Mouse (Mus musculus): ENCODE results near the gene Pepd.
"Not testable (repeated sequence)": the region's sequence is repeated elsewhere in the genome, so short reads cannot be mapped to it uniquely, and the experiment has no call there.

Gene Pepd

DNA sequence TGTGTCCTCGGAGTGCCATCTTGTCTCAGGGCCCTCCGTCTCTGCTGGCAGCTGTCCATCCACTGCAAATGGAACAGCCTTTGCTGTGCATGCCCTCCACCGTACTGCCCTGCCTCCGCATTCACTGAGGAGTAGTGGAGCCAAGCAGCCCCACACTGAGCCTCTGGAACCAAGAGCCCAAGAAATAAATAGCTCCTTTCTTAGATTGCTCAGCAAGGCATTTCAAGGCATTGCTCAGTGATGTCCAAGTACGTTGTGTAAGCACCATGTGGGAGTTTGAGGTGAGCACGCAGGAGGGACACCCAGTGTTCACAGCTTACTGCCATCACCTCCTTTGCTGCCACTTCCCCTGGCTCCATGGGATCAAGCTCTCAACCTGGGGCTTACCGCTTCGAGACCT is 20.5 kb downstream of the Pepd start:
- no peak for DNase-seq (ENCODE audit: low spot score in 2 of 2)

DNA sequence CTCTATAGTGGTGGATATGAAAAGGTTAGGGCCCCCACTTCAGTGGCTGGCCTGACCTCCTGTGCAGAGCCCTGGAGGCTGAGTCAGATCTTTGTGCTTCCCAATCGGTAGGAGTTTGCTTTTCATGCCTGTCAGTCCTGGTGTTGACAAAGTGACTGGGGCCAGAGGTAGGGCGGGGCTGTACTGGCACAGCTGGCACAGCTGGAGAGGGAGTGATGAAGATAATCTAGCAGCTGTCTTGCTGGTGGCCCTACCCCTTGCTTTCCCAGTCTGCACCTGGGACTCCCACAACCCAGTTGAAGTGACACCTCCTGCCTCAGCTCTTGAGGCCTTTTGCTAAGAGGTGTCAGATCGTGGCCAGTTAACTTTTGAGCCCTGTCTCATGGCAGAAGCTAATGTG is 21.0 kb downstream of the Pepd start:
- no peak for DNase-seq (ENCODE audit: low spot score in 2 of 2)

DNA sequence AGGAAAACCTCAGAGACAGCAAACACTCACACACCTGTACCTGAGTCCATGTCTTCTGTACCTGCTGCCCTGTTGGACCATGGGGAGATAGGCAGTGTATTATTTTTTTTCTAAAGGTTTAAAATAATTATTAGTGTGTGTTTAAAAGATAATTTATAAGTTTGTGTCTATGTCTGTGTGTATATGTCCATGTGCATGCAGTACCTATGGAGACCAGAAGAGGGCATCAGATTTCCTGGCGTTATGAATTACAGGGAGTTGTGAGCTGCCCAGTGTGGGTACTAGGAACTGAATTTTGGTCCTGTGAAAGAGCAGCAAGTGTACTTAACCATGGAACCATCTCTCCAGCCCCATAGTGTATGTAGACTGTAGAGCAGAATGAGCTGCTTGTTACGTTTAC is 24.2 kb downstream of the Pepd start:
- DNase-seq (ENCODE audit: low spot score in 2 of 2): no peak

DNA sequence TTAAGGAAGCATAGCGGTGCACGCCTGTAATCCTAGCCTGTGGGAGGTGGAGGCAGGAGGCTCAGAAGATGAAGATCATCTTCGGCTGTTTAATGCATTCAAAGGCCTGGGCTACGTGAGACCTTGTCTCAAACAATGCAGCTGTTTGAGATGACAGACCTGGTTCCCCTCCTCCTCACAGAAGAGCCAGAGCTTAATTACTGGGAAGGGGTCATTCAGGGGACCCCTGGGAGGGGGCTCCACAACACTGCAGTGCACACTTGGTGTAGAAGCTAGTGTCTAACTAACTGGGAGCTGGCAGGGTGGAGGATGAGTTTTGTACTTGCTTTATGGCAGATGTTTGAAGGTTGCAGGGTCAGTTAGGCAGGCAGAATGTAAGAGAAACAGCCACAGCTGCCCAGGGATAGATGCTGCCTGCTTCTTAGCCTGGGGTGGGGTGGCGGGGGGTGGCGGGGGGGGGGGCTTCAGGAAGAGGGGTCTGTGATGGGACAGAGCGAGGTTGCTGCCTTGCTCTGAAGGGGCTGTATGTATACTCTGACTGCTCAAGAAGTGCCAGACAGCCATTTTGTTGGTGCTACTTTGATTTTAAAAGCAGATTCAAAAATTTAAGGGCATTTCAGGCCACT is 26.6 kb downstream of the Pepd start:
- DNase-seq (ENCODE audit: low spot score in 2 of 2): no peak

DNA sequence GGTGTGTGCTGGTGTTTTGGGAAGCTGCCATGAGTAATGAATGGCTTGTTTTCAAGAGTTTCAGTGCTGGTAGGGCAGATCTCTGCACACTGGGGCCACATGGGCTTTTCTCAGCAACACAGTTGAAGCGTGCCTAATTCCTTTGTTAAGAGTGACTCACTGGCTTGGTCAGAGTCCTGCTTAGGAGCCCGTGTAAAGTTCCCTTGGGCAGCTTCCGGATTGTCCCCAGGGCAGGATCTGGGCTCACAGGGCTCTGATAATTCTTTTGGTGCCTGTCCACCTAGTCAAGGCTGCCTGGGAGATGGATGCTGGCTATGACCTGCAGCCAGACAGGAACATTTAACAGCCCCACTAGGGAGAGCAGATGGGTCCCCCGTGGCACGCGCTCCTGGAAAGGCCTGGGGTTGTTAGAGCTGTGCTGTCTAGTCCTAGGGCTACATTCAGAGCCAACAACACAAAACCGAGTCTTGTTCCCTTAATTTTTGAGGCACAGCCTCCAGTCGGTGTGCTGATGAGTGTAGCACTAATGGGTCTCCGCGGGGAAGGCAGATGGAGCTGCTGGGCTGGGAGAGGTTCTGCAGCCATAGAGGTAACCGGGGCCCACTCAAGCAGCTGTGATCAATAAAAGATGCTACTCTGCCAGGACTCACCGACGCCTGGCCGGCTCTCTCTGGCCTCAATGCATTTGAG is 27.2 kb downstream of the Pepd start:
- peak in 1 of 2 experiments; percentile 22 for DNase-seq (ENCODE audit: low spot score in 2 of 2)

DNA sequence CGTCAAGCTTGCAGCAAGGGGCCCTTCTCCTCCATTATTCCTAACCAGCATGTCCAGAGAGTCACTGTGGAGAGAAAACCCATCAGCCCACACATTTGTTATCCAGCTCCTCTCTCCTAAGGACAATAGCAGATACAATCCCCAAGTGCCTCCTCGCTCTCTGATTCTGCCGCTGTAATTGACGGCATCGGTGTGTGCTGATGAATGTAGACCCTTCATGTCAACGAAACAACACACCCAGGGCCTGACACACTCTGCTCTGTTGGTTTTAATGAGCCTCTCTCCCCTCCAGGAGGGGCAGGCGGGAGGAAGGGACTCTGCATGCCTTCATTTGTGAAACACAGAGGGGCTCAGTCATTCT is 27.8 kb downstream of the Pepd start:
- DNase-seq (ENCODE audit: low spot score in 2 of 2): no peak

DNA sequence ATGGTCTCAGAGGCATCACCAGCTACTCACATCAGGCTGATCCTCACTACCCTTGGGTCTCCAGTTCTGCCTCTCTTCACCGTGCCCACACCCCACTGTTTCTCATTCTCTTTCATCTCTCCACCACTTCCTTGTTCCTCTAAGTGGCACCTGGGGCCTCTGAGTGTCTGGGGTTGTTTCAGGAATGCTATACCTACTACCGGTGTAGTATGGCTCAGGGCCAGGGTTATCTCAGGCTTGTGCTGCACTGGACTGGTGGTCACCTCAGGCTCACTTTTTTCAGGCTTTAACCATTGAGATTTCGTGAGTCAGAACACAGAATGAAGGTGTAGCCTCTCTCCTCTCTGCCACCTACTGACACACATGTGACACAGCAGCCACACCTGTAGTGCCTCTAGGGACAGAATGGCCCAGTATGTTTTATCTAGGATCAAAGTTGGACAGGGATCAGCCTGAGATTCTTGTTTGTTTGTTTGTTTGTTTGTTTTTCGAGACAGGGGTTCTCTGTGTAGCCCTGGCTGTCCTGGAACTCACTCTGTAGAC is 31.5 kb downstream of the Pepd start:
- no peak for DNase-seq (ENCODE audit: low spot score in 2 of 2)

DNA sequence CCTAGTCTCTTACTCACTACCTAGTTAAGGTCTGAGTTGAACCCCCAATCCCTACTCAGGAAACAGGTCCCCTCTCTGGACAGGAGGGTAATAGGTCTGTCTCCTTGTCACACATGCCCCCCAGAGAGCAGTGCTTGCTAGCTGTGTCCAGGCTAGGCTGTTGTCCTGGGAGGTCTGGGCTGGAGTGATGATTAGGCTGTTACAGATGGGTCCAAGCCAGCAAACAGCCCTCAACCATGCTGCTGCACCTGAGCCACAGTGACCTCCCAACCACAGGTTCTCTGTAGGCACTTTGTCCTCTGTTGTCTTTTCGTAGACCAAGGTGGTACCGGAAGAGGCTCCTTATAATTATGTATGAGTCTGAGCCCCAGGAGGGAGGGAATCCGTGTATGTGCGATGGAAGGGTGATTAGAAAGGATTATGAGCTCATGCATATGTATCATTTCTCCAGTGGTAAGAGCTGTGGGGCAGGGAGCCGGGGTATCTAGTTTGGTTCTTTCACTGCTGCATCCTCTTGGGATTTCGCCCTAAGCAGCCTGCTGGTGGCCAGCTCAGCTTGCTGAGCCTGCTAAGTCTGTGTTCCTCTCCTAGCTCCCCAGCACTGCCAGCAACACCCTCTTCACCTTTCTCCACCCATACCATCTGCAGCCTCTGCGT is 34.2 kb downstream of the Pepd start:
- no peak for DNase-seq (ENCODE audit: low spot score in 2 of 2)

DNA sequence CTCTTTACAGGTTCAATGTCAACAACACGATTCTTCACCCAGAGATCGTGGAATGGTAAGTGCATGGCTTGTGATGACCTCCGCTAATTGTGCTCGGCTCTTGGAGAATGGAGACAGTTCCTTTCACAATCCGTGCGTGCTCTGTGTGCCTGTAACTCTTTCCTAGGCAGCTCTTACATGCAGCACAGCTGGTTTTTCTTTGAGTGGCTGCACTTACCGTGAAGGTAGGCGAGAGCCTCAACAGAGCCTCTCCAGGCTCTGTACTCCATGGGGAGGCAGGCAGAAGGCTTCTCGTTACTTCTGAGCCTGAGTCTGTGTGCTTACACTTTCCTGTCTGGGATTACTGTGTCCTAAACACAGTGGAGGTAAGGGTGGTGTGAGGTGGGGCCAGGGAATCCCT is 42.4 kb downstream of the Pepd start:
- no peak for DNase-seq (ENCODE audit: low spot score in 2 of 2)

DNA sequence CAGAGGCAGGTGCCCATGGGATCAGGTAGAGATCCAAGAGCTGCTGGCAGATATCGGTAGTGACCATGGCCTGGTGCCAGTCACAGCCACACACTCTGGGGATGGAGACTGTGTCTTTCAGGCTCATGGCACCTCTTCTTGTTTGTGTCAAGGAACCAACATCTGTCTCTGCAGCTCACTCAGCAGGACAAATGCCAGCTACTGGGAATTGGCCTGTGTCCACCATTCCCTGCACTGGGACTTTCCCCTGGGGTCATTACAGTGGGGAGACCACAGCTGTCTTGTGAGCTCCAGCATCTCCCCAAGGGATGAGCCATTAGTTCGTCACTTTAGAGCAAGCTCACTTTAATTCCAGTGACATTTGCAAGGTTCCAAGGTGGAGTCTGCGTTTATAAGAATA is 43.1 kb downstream of the Pepd start:
- DNase-seq (ENCODE audit: low spot score in 2 of 2): no peak

DNA sequence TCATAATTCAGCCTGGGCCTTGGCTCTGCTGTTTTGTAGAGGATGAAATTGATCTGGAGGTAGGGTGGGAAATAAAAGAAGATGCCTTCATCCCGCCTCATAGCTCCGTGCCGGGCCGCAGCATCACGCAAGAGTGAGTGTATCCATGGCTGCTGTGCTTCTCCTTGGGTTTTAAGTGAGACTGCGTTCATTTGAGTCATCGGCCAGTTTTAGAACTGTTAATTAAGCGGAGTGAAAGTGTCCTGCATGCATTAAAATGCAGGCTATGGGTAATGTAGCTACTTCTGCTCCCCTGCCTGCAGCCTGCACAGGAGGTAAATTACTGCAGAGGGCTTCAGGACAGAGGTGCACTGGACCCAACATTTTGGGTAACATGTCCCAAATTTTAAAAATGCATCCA is 45.0 kb downstream of the Pepd start:
- no peak for DNase-seq (ENCODE audit: low spot score in 2 of 2)

DNA sequence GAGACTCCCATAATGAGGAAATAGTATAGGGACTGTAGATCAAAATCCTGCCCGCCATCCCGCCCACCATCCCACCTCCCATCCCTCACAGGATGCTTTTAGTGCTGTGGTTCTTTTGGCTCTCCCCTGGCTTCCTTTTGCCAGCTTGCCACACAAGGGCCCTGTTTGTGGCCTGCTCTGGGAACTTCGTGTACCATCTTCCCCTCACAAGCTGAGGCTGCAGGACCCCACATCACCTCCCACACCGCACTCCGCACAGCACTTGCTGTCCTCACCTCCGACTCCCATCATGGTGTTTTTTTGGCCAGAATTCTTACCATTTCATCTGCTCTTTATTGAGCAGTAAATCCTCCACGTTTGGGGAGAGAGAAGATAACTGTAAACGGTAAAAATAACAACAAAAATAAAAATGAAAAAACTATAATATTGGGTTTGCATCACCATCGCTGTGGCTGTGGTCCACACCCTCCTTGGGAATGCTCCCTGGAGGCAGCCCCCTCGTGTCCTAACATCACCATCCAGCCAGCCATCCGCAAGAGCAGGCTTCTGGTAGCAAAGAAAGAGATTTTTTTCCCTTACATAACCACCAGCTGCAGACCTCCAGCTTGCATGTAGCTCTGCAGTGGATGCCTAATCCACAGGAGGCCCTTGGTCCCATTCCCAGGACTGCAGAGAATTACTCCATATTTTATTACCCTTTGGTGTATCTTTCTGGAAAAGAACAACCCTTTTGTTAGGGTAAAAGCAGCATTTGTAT is 51.9 kb downstream of the Pepd start:
- no peak for DNase-seq (ENCODE audit: low spot score in 2 of 2)

DNA sequence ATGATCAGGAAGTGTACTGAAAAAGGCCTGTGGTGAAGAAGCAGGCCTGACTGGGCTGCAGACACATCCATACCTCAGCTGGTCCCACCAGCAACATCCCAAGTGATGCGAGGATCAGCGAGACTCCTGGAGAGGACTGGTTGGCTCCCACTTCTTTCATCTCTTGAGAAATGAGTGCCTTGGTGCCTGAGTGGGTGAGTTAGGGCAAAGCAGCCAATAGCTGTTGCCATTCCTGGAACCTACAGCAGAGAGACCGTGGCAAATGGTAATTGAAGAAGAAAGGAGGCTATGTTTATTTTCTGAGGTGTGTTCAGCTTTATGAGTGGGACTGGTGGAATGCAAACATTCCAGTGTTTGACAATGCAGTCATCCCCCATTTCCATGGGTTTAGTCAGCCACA is 55.2 kb downstream of the Pepd start:
- DNase-seq (ENCODE audit: low spot score in 2 of 2): no peak

DNA sequence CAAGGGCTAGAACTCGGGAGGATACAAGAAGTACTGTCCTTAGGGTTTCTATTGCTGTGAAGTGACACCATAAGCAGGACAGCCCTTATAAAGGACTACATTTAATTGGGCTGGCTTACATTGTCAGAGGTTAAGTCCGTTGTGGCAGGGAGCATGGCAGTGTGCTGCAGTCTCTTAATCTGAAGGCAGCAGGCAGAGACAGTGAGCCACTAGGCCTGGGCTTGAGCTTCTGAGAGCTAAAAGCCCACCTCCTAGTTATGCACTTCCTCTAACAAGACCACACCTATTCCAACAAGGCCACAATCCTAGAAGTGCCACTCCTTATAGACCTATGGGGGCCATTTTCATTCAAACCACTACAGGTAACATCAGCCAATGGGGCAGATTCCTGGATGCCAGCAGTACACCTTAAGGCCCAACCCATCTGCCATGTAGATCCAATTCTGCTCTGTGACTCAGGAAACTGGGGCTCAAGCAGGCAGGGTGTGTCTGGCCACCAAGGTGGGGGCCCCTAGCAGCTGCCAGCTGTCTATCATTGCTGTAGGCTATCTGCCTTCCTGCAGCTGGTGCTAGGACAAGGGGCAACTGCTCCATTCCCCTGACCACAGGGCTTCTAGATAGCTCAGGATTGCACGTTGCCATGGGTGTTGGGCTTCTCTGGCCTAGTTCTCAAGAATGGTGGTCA is 56.7 kb downstream of the Pepd start:
- no peak for DNase-seq (ENCODE audit: low spot score in 2 of 2)

DNA sequence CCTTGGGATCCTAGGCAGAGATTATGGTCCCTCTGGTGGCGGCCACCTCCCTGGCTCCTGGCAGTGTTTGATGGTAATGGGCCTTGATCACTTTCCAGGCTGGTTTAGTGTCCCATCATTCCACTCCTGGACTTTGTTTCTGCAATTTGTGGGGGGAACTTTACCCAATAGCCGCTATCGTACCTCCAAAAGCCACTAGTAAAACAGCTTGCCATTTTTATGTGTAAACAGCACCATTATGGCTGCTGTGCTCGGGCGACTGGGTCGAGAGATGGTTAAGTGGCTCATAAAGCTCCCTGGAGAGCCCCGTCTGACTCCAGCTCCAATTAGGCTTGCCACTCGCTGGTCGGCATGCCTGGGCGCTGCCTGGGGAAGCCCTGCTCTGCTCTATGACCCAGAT is 59.6 kb downstream of the Pepd start:
- DNase-seq (ENCODE audit: low spot score in 2 of 2): no peak

DNA sequence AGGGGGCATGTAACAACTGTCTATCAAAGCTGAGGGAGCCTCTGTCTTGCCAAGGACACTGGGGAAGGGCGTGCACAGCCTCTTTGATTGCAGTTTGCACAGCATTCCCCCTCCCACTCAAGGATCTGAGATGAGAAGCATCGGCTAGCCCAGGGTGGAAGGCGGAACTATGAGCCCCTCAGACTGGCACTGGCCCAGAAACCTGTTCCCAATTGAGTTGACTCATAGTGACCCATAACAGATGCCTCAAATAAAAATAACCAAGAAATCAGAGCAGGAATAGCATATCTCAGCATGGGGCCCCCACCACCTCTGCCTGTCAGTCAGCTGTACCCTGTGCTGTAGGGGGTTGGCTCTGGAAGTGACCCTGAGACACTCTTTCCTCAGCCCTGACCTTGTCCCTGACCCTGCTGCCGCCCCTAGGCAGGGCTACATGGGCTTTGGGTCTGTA is 60.8 kb downstream of the Pepd start:
- DNase-seq (ENCODE audit: low spot score in 2 of 2): no peak

DNA sequence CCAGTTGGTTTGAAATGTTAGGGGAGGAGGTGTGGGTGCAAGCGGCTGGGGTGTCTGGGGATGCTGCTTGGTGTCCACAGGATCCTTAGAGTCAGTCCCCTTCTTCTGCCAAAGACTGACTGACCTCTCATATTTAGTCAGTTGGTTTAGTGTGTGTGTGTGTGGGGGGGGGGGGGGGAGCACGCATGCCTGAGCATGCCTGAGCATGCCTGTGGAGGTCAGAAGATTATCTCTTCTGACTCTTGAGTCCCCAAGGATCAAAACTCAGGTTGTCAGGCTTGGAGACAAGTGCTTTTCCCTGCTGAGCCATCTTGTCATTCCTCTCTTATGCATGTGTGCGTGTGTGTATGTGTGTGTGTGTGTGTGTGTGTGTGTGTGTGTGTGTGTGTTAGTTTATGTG is 61.7 kb downstream of the Pepd start:
- no peak for DNase-seq (ENCODE audit: low spot score in 2 of 2)

DNA sequence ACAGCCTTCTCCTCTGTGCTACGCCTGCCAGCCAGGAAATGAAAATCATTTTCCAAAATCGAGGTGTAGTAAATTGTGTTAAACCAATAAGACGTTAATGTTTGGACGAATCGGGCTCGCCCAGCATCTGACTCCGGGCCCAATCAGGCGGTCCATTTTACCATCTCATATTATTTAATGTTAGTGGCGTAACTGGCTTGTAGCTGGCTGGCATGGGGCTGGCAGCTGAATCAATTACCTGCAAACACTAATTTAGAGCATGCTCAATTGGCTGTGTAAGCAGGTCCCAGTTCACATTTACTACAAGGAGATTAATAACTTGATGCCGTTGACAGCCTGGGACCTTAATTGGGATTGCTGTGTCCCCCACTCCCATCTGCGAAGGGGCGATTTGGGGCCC is 63.7 kb downstream of the Pepd start:
- no peak for DNase-seq (ENCODE audit: low spot score in 2 of 2)

DNA sequence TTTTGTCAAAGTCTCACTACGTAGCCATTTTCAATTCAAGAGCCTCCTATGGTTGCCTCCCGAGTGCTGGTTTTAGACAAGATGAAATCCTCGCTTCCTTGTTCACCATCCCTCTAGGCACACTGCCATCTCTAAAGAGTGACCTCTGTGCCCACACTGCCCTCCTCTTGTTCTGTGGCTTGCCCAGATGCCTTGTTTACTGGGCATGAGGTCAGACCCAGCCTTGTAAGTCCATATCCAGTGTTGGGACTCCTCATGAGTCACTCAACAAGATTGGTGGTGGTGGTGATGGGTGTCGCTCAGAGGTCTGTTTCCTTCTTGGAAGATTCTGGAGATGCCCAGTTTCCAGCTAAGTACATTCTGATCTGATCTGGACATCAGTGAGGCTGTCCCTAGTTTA is 65.2 kb downstream of the Pepd start:
- no peak for DNase-seq (ENCODE audit: low spot score in 2 of 2)

DNA sequence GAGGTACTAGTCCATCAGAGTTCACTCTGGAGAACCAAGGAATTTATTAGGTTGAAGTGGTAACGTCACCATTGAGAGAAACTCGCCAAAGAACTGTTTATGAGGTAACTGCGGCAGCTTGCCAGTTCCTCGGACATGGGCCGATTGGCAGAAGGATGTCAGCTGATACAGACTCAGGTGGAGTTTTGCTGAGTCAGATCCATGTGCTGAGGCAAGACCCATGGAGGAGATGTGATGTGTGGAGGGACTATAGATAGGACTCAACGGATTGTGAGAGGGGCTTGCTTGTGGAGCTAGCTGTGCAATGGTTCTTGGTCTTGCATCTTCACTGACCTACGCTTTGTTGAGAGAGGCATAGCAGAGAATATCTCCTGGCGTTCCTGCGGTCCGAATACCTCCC is 69.6 kb downstream of the Pepd start:
- no peak for DNase-seq (ENCODE audit: low spot score in 2 of 2)

DNA sequence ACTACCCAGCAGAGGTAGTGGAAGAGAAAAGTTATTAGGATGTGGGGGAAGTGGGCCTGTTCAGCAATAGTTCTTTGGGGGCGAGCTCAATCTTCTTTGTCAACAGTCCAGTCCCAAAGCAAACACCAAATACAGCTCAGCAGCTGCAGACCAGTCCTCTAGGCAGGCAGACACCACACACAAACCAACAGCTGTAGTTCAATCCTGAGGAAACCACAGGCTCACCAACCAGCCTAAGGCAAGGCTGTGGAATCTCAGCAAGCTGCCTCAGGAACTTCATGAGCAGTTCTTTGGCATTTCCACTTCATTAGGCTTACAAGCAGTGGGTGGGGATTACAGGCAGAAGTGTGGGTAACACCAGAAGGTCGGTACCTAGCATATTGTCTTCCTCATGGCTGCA is 70.2 kb downstream of the Pepd start:
- not testable (repeated sequence) for DNase-seq (ENCODE audit: low spot score in 2 of 2)
